Mouse (Mus musculus) forebrain, embryonic 15.5 days (tissue): ENCODE measurements around the gene Myf6. TPM values are rescaled to one million over a fixed set of nuclear protein-coding genes. Genes with fewer than 3 reads are reported as not detected.
A peak's percentile ranks its signal among the peaks of the same experiment; 100 is the strongest.

ENCODE experiments used
- ATAC-seq: fragments of 200-750 bp; cut with Nextera tagmentation; replicated peaks from 2 replicates; pipeline ENCODE4 v1.8.0; 2017; ENCODE audit warnings: mild to moderate bottlenecking, moderate TSS enrichment, moderate library complexity
- H3K27ac ChIP-seq: fragments of 300-500 bp; sonication (generic); replicated peaks from 2 replicates; pipeline ENCODE4 v1.5.1; 2015; ENCODE audit warnings: mild to moderate bottlenecking, inconsistent platforms
- H3K27me3 ChIP-seq: fragments of 300-500 bp; sonication (generic); 2 replicates; pipeline ENCODE4 v1.6.1; 2015; ENCODE audit warnings: inconsistent platforms
- H3K36me3 ChIP-seq: fragments of 300-500 bp; sonication (generic); 2 replicates; pipeline ENCODE4 v1.6.1; 2015; ENCODE audit warnings: mild to moderate bottlenecking, inconsistent platforms
- H3K4me1 ChIP-seq: fragments of 300-500 bp; sonication (generic); 2 replicates; pipeline ENCODE4 v1.6.1; 2015; ENCODE audit warnings: inconsistent platforms
- H3K4me2 ChIP-seq: fragments of 300-500 bp; sonication (generic); replicated peaks from 2 replicates; pipeline ENCODE4 v1.6.1; 2015; ENCODE audit warnings: mild to moderate bottlenecking, inconsistent platforms
- H3K4me3 ChIP-seq: fragments of 300-500 bp; sonication (generic); 2 replicates; pipeline ENCODE4 v1.5.1; 2015; ENCODE audit warnings: mild to moderate bottlenecking, inconsistent platforms
- H3K9ac ChIP-seq: fragments of 300-500 bp; sonication (generic); replicated peaks from 2 replicates; pipeline ENCODE4 v1.6.1; 2015; ENCODE audit warnings: mild to moderate bottlenecking, inconsistent platforms
- H3K9me3 ChIP-seq: fragments of 300-500 bp; sonication (generic); 2 replicates; pipeline ENCODE4 v1.6.1; 2016; ENCODE audit warnings: inconsistent platforms
- WGBS: fragments of 180-500 bp; shearing (Covaris S2); methylation state at CpG from one replicate; pipeline ENCODE4 v1.1.7; 2015; ENCODE audit warnings: mixed read lengths; 5-methylcytosine and 5-hydroxymethylcytosine counted together
- microRNA-seq: library from miRNA; unstranded; fragments of <30 nt; microRNA quantifications from one replicate; pipeline ENCODE4, GENCODE M21; 2016
- polyA plus RNA-seq: library from polyadenylated mRNA; unstranded; fragments of >200 nt; fragmentation: Nextera tagmentation; extraction: Ambion mirVana; gene quantifications from 2 replicates; pipeline ENCODE4 v1.2.1, GENCODE M21; 2015

The Myf6 gene
- polyA plus RNA-seq, 1 experiment from 2014 or later: not detected

GRCm38 (mm10) chr10:107492867-107493579, 1.5 kb downstream of the Myf6 start:
- H3K4me3 ChIP-seq: peak overlapping the region; percentile 37
- WGBS: 31% methylated on average over 18 of the region's 18 CpGs
- no peaks in the 10 kb centered on the region for H3K9me3 ChIP-seq
- ATAC-seq: no peak; the same call in 1 of the 2 replicates
- peak overlapping the region; percentile 33 for H3K9ac ChIP-seq
- peak overlapping the region; percentile 57 for H3K4me2 ChIP-seq
- no peak overlapping the region for H3K27ac ChIP-seq
- no peaks in the 10 kb centered on the region for H3K27me3 ChIP-seq
- no peaks in the 10 kb centered on the region for H3K4me1 ChIP-seq
- H3K36me3 ChIP-seq: no peaks in the 10 kb centered on the region

DNA sequence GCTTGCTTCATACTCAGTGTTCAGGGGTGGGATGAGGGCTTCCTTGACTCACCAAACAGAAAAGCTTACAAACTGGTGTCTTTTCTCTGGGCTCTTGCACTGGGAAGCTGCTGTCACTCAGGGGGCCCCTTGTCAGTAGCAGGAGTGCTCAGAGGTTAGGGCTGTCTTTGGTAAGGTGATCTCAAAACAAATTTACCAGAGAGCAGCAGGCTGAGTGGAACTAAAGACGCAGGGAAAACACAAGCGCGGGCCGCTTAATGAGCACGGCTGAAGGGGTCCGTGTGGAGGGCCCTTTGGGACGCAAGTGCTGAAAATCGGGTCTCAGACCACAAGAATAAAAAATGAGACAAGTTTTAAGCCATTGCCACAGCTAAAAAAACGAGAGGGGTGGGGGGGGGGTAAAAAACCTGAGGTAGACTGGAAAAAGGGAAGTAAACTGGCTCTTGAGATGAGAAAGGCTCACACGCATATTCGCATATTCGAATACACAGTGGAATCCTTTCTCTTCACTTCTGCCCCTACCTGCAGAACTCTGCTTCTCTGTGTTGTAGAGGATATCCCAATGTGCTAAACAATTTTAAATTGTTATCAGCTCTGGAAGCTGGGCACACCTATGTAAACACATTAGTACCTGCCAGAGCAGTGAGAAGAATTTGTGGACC, 5.8 kb downstream of the Myf6 start:
- H3K9ac ChIP-seq: no peak overlapping the region
- ATAC-seq: no peak
- WGBS: 30% methylated on average over 12 of the region's 12 CpGs
- H3K4me3 ChIP-seq: no peak overlapping the region
- H3K27me3 ChIP-seq: no peaks in the 10 kb centered on the region
- H3K9me3 ChIP-seq: no peaks in the 10 kb centered on the region
- no peak overlapping the region for H3K27ac ChIP-seq
- no peaks in the 10 kb centered on the region for H3K4me1 ChIP-seq
- H3K36me3 ChIP-seq: no peaks in the 10 kb centered on the region
- H3K4me2 ChIP-seq: no peak overlapping the region

GRCm38 (mm10) chr10:107486770-107487169, 7.8 kb downstream of the Myf6 start:
- Histone ChIP-seq H3K27me3 (no peaks in the 10 kb centered on the region), H3K9ac (no peak overlapping the region), H3K4me3 (no peak overlapping the region), H3K4me2 (no peak overlapping the region), H3K36me3 (no peaks in the 10 kb centered on the region), H3K4me1 (no peaks in the 10 kb centered on the region), H3K27ac (no peak overlapping the region), H3K9me3 (no peaks in the 10 kb centered on the region)
- ATAC-seq: no peak
- WGBS: 76% methylated on average over 12 of the region's 12 CpGs

DNA sequence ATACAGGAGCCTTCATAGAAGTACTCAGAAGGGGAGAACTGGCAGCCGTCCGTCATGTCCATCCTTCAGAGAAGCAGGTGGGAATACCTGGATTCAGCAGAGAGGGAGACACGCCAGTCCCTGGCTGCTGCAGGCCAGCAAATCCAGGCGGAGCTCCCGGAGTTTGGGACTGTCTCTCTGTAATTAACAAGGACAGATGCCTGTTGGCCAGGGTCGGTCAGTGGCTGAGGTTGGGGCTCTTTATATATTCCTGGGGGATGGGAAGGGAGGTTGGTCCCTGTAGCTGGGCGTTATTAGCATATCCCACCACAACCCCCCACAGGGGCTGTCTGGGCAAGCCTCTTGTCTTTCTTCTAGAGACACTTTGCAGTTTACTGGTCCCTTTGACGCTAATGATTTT, 8.7 kb downstream of the Myf6 start, which contains the start of gene Myf5:
Gene Myf5 (minus strand): TSS at position 265 of the 400 bp plus-strand sequence.
- Histone ChIP-seq H3K27ac (no peak within 1 kb of the TSS), H3K4me3 (no peak within 1 kb of the TSS), H3K9ac (no peak within 1 kb of the TSS), H3K36me3 (no peaks in the 10 kb centered on the region), H3K4me1 (no peaks in the 10 kb centered on the region), H3K4me2 (no peak within 1 kb of the TSS), H3K27me3 (no peaks in the 10 kb centered on the region), H3K9me3 (no peaks in the 10 kb centered on the region)
- 70% methylated on average over 8 of the region's 8 CpGs for WGBS
- ATAC-seq: no peak

DNA sequence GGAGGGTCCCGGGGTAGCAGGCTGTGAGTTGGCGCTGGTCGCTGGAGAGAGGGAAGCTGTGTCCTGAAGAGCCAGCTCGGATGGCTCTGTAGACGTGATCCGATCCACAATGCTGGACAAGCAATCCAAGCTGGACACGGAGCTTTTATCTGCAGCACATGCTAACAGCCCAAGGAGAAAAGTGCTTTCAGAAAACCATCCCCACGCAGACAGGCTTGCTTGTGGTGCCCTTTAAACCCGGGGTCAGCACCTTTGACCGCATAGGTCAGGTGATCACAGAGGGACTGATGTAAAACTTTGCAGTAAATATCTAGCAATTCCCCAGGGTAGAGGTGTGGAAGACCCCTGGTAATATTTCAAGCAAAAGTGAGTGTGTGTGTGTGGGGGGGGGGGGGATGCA, 10.5 kb downstream of the Myf6 start:
- ATAC-seq: no peak
- H3K4me3 ChIP-seq: no peak overlapping the region
- H3K9me3 ChIP-seq: no peaks in the 10 kb centered on the region
- 86% methylated on average over 10 of the region's 10 CpGs for WGBS
- H3K36me3 ChIP-seq: no peaks in the 10 kb centered on the region
- H3K4me2 ChIP-seq: no peak overlapping the region
- H3K27me3 ChIP-seq: no peaks in the 10 kb centered on the region
- H3K27ac ChIP-seq: no peak overlapping the region
- no peaks in the 10 kb centered on the region for H3K4me1 ChIP-seq
- no peak overlapping the region for H3K9ac ChIP-seq

GRCm38 (mm10) chr10:107473497-107473896, 21.0 kb downstream of the Myf6 start:
- no peak overlapping the region for H3K4me3 ChIP-seq
- H3K36me3 ChIP-seq: no peaks in the 10 kb centered on the region
- no peak overlapping the region for H3K27ac ChIP-seq
- H3K4me2 ChIP-seq: no peak overlapping the region
- H3K4me1 ChIP-seq: no peaks in the 10 kb centered on the region
- ATAC-seq: no peak
- H3K9me3 ChIP-seq: no peaks in the 10 kb centered on the region
- WGBS: 43% methylated on average over 2 of the region's 2 CpGs
- H3K27me3 ChIP-seq: no peaks in the 10 kb centered on the region
- no peak overlapping the region for H3K9ac ChIP-seq

- H3K4me2 ChIP-seq: no peak overlapping the region
- H3K36me3 ChIP-seq: no peaks in the 10 kb centered on the region
- no peak overlapping the region for H3K27ac ChIP-seq
- 77% methylated on average over 5 of the region's 5 CpGs for WGBS
- H3K4me3 ChIP-seq: no peak overlapping the region
- no peak overlapping the region for H3K9ac ChIP-seq
- no peaks in the 10 kb centered on the region for H3K27me3 ChIP-seq
- no peaks in the 10 kb centered on the region for H3K9me3 ChIP-seq
- no peaks in the 10 kb centered on the region for H3K4me1 ChIP-seq
- ATAC-seq: no peak
These were observed 22.8 kb downstream of the Myf6 start for GRCm38 (mm10) chr10:107471712-107472111.

DNA sequence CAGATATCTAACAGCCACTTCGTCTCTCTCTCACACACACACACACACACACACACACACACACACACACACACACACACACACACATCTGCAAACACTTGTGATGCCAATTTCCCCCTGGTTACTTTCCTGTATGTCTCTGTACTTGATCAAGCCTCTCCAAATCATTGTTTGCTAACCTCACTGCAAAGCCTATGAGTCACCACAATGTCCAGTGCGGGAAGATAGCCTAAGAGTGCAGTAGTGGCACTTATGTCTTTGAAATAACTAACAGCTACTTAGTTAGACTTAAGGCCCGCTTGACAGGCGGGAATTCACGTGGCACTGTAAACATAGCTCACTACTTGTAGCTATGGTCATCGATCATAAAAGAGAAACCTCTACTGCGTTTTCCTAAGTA, 26.7 kb downstream of the Myf6 start:
- H3K9me3 ChIP-seq: no peaks in the 10 kb centered on the region
- no peak overlapping the region for H3K4me3 ChIP-seq
- no peak for ATAC-seq
- H3K4me1 ChIP-seq: no peaks in the 10 kb centered on the region
- 88% methylated on average over 7 of the region's 7 CpGs for WGBS
- H3K9ac ChIP-seq: no peak overlapping the region
- no peak overlapping the region for H3K27ac ChIP-seq
- H3K27me3 ChIP-seq: no peaks in the 10 kb centered on the region
- no peaks in the 10 kb centered on the region for H3K36me3 ChIP-seq
- H3K4me2 ChIP-seq: no peak overlapping the region

DNA sequence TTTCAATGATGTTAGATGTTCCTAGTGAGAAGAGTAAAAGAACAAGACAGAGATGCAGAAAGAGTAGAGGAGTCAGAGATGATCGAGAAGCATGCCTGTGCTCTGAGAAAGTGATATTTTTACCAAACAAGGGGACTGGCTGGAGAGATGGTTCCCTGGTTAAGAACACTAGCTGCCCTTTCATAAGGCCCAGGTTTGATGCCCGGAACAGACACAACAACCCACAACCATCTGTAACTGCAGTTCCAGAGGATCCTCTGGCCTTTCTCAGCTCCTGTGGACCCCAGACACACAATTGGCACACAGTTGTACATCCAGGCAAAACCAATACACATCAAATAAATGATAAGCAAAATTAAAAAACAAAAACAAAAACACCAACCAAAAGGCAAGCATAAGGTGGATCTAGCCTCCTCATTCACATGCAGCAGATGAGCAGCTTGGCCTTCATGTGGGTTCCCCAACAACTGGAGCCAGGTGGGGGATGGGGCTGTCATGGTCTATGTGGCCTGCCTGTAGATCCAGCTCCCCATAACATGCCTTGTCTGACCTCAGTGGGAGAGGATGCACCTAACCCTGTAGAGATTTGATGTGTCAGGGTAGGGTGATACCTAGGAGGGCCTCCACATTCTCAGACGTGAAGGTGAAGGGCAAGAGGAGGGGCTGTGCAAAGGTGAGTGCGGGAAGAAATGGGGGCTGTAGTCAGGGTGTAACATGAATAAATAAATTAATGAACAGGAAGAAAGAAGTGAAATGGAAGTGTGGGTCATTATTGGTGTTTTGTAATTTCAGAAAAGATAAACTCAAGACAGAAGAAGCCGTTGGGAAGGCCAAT, 44.8 kb downstream of the Myf6 start:
- H3K36me3 ChIP-seq: no peaks in the 10 kb centered on the region
- WGBS: 91% methylated on average over 5 of the region's 5 CpGs
- ATAC-seq: no peak
- H3K4me3 ChIP-seq: no peak overlapping the region
- H3K4me1 ChIP-seq: no peaks in the 10 kb centered on the region
- no peak overlapping the region for H3K9ac ChIP-seq
- H3K9me3 ChIP-seq: no peaks in the 10 kb centered on the region
- no peak overlapping the region for H3K27ac ChIP-seq
- H3K27me3 ChIP-seq: no peaks in the 10 kb centered on the region
- H3K4me2 ChIP-seq: no peak overlapping the region

Small RNAs within 50 kb of the gene (microRNA-seq; reads per million reads assigned to microRNA genes)
- not detected for gene Gm44403

Other genes with a start within 250 kb of the Myf6 start
- 12.7 and 16.8 TPM in 2 replicates for gene Lin7a, start 223.1 kb downstream of the Myf6 start, polyA plus RNA-seq
- gene Myf5, start 8.6 kb downstream of the Myf6 start, polyA plus RNA-seq: not detected in 2 replicates
- gene Ptprq, start 225.3 kb upstream of the Myf6 start, polyA plus RNA-seq: 0.05 and 0.11 TPM in 2 replicates